Mouse (Mus musculus) lung, postnatal 14 days (tissue): ENCODE measurements at regions not wholly inside any gene's neighbourhood (a gene's known extent, or its start where the extent isn't known, plus 50 kb on each side); places are given as distances from the start of the nearest gene placed in this dataset.

Experiments
- DNase-seq: peaks from one replicate; pipeline ENCODE4 v3.0.0; 2021

- no peak for DNase-seq
Observed at GRCm38 (mm10) chr3:132029112-132029511, 56.0 kb upstream of the Dkk2 start.

GRCm38 (mm10) chr3:132033078-132033713 lies 51.9 kb upstream of the Dkk2 start:
- no peak for DNase-seq

- DNase-seq, result no peak
Observed at GRCm38 (mm10) chr3:132035176-132035575, 49.9 kb upstream of the Dkk2 start.
